ENCODE assay signal across 24 mouse cellular contexts in the genomic region with DNA sequence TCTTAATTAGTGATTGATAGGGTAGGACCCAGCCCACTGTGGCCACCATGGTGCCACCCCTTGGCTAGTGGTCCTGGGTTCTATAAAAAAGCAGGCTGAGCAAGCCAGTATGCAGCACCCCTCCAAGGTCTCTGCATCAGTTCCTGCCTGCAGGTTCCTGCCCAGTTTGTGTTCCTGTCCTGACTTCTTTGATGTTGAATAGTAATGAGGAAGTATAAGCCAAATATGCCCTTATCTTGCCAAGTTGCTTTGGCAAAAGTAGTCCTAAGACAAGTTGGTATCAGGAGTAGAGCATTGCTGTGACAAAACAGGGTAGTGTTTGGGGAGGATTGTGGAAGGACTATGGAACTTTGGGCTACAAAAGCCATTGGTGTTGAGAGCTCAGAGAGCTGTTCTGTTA.
DNase-seq lines count a peak whose midpoint lies in the region; ATAC-seq and TF ChIP-seq lines count a peak whose summit lies in the region.
"Had no signal": no experiment of that assay in that cellular context is flagged by ENCODE, and none has a peak within 500 bp of the region (broad histone marks: within the 10 kb centered on the region; RNA-seq: fewer than 3 reads in every experiment).

No protein-coding gene starts in this region.

- no peak for TF ChIP-seq CTCF in midbrain, postnatal 0 days (IDR thresholded peaks at IDR 0.05)
- no peak for TF ChIP-seq CTCF in MEL (IDR thresholded peaks at IDR 0.05 in 2 of 3, conservative IDR thresholded peaks at IDR 0.05 in 1 of 3; ENCODE audit: control insufficient read depth in 1 of 3, insufficient read depth in 1 of 3, low read depth in 2 of 3, low read length in 3 of 3, poor library complexity in 1 of 3, severe bottlenecking in 1 of 3)

- TF ChIP-seq RAD21 in MEL (IDR thresholded peaks at IDR 0.05; ENCODE audit: low read depth, low read length) = no peak

- no peak for TF ChIP-seq EP300 in MEL (IDR thresholded peaks at IDR 0.05; ENCODE audit: low read depth in 1 of 2, low read length in 2 of 2)

- no peaks in the 10 kb centered on the region for H3K27me3 ChIP-seq in heart, embryonic 11.5 days (ENCODE audit: control insufficient read depth, insufficient read depth, low read length)
- H3K27me3 ChIP-seq in midbrain, embryonic 11.5 days (ENCODE audit: control insufficient read depth, insufficient read depth, low read length) = no peaks in the 10 kb centered on the region
- H3K27me3 ChIP-seq in midbrain, postnatal 0 days (ENCODE audit: insufficient read depth, low read length) = no peaks in the 10 kb centered on the region
- no peaks in the 10 kb centered on the region for H3K27me3 ChIP-seq in MEL (ENCODE audit: control insufficient read depth in 1 of 2, insufficient read depth in 2 of 2, low read length in 2 of 2)
- H3K27me3 ChIP-seq: CH12.LX, Patski had no signal

- H3K9ac ChIP-seq in heart, embryonic 11.5 days (ENCODE audit: low read depth, low read length) = no peak overlapping the region
- no peak overlapping the region for H3K9ac ChIP-seq in midbrain, embryonic 11.5 days (ENCODE audit: low read length)
- no peak overlapping the region for H3K9ac ChIP-seq in midbrain, postnatal 0 days (replicated peaks; ENCODE audit: low read length, poor library complexity, severe bottlenecking)
- no peak overlapping the region for H3K9ac ChIP-seq in MEL (ENCODE audit: control insufficient read depth, low read depth, low read length, poor library complexity, severe bottlenecking)

- H3K27ac ChIP-seq in heart, embryonic 11.5 days (ENCODE audit: low read depth, low read length) = no peak overlapping the region
- H3K27ac ChIP-seq in midbrain, embryonic 11.5 days (ENCODE audit: low read depth, low read length) = no peak overlapping the region
- no peak overlapping the region for H3K27ac ChIP-seq in midbrain, postnatal 0 days (ENCODE audit: low read depth, low read length)
- H3K27ac ChIP-seq in MEL (ENCODE audit: control insufficient read depth, low read depth, low read length) = no peak overlapping the region

- peak; percentile 85 for DNase-seq in heart, adult 11 months
- DNase-seq in midbrain, embryonic 11.5 days (ENCODE audit: low spot score, missing footprints) = peak; percentile 53
- DNase-seq in midbrain, postnatal 0 days (ENCODE audit: low spot score) = no peak
- DNase-seq in MEL (ENCODE audit: low read depth, low spot score) (peak; percentile 43), MEL-GATA-1-ER (ENCODE audit: extremely low read depth, low read depth) (peak; percentile 21)
- DNase-seq in layer of hippocampus, adult 8-10 months (ENCODE audit: low spot score in 2 of 2) = no peak
- DNase-seq in layer of hippocampus, postnatal 36 days = no peak
- DNase-seq: adrenal gland, adult 2 months; adrenal gland, adult 8-10 months; adrenal gland, postnatal 10 days; adrenal gland, postnatal 14 days; adrenal gland, postnatal 25 days; adrenal gland, postnatal 36 days; B cell, adult 2 months; cerebellum, adult 11 months; cerebellum, adult 11-12 months; cerebellum, adult 18-20 months; cerebellum, adult 2 months had no signal

- H3K4me1 ChIP-seq in heart, embryonic 11.5 days (ENCODE audit: control insufficient read depth, insufficient read depth, low read length) = peaks cover 6% of the 10 kb centered on the region
- H3K4me1 ChIP-seq in midbrain, embryonic 11.5 days (ENCODE audit: control insufficient read depth, insufficient read depth, low read length) = peaks cover 4% of the 10 kb centered on the region; the same call in 1 of the 2 replicates
- no peaks in the 10 kb centered on the region for H3K4me1 ChIP-seq in midbrain, postnatal 0 days (ENCODE audit: insufficient read depth, low read length)
- H3K4me1 ChIP-seq in MEL (ENCODE audit: control insufficient read depth in 1 of 2, insufficient read depth in 2 of 2, low read length in 2 of 2) = peaks cover 2 to 11% of the 10 kb centered on the region in 2 experiments; a peak in 3 of 4 replicates

- no peaks in the 10 kb centered on the region for H3K9me3 ChIP-seq in heart, embryonic 11.5 days (replicated peaks; ENCODE audit: control insufficient read depth, low read length)
- H3K9me3 ChIP-seq in midbrain, embryonic 11.5 days (ENCODE audit: control insufficient read depth, low read length) = no peaks in the 10 kb centered on the region
- H3K9me3 ChIP-seq in midbrain, postnatal 0 days (ENCODE audit: low read length) = no peaks in the 10 kb centered on the region
- no peaks in the 10 kb centered on the region for H3K9me3 ChIP-seq in MEL (replicated peaks; ENCODE audit: insufficient read depth, low read length)
- H3K9me3 ChIP-seq: G1E had no signal

- H3K4me3 ChIP-seq in heart, embryonic 11.5 days (ENCODE audit: low read depth, low read length) = no peak overlapping the region
- H3K4me3 ChIP-seq in midbrain, embryonic 11.5 days (ENCODE audit: low read depth, low read length) = no peak overlapping the region
- no peak overlapping the region for H3K4me3 ChIP-seq in midbrain, postnatal 0 days (ENCODE audit: low read depth, low read length)
- no peak overlapping the region for H3K4me3 ChIP-seq in MEL (ENCODE audit: control insufficient read depth in 1 of 2, insufficient read depth in 1 of 2, low read depth in 2 of 2, low read length in 2 of 2)

- no peaks in the 10 kb centered on the region for H3K36me3 ChIP-seq in heart, embryonic 11.5 days (ENCODE audit: control insufficient read depth, insufficient read depth, low read length)
- H3K36me3 ChIP-seq in midbrain, embryonic 11.5 days (ENCODE audit: control insufficient read depth, insufficient read depth, low read length) = no peaks in the 10 kb centered on the region
- H3K36me3 ChIP-seq in midbrain, postnatal 0 days (ENCODE audit: insufficient read depth, low read length) = no peaks in the 10 kb centered on the region
- H3K36me3 ChIP-seq in MEL (ENCODE audit: control insufficient read depth in 1 of 2, insufficient read depth in 2 of 2, low read length in 2 of 2) = peaks cover 0 to 15% of the 10 kb centered on the region in 2 experiments; a peak in 2 of 4 replicates
- H3K36me3 ChIP-seq: G1E had no signal

- no peak overlapping the region for H3K4me2 ChIP-seq in heart, embryonic 11.5 days
- H3K4me2 ChIP-seq in midbrain, embryonic 11.5 days = no peak overlapping the region
- no peak overlapping the region for H3K4me2 ChIP-seq in midbrain, postnatal 0 days (ENCODE audit: low read depth, low read length, poor library complexity, severe bottlenecking)

- ATAC-seq in heart, embryonic 11.5 days (replicated peaks; ENCODE audit: insufficient number of reproducible peaks, low FRiP score, low TSS enrichment) = no peak
- ATAC-seq in midbrain, embryonic 11.5 days (ENCODE audit: low FRiP score) = no peak
- ATAC-seq in midbrain, postnatal 0 days (ENCODE audit: low FRiP score) = no peak
- ATAC-seq: activated CD4-positive, CD25-positive, alpha-beta regulatory T cell, adult 4 months; CD4-positive, CD25-positive, alpha-beta regulatory T cell, adult 4 months; Patski had no signal

- H3K79me2 ChIP-seq in MEL (ENCODE audit: control insufficient read depth, insufficient read depth, low read length, poor library complexity) = no peaks in the 10 kb centered on the region

- no peak for TF ChIP-seq POLR2A in MEL (IDR thresholded peaks at IDR 0.05; ENCODE audit: control insufficient read depth in 1 of 2, insufficient read depth in 1 of 2, low read depth in 1 of 2, low read length in 2 of 2, poor library complexity in 1 of 2)

TF ChIP-seq in MEL, 35 proteins besides CTCF, POLR2A, EP300 and RAD21:
- 0 out of 2 replicates have a peak, but pooled peaks have one; percentile 12 for TF ChIP-seq GATA1 (IDR thresholded peaks at IDR 0.05; ENCODE audit: low read depth, low read length)
- TF ChIP-seq ZKSCAN1 (IDR thresholded peaks at IDR 0.05; ENCODE audit: low read depth, low read length) = peak; percentile 63; the same call in 1 of the 2 replicates
- no peak for TF ChIP-seq JUND (IDR thresholded peaks at IDR 0.05; ENCODE audit: low read depth, low read length)
- TF ChIP-seq NELFE (IDR thresholded peaks at IDR 0.05; ENCODE audit: low read depth, low read length) = no peak

Comparison
In these comparisons a context has a peak if more than half of its experiments do, and no peak if none do; other contexts are left out.
1. DNase-seq: peak in heart, adult 11 months (single experiment), midbrain, embryonic 11.5 days (single experiment), MEL (single experiment) and MEL-GATA-1-ER (single experiment); none in midbrain, postnatal 0 days (single experiment), layer of hippocampus, adult 8-10 months (0 of 2) and layer of hippocampus, postnatal 36 days (0 of 2).